Mouse (Mus musculus): ENCODE measurements around the gene Ap5s1. TPM values are rescaled to one million over a fixed set of nuclear protein-coding genes. Genes with fewer than 3 reads are reported as not detected.

Ap5s1 gene
- total and polyA plus RNA-seq, 3 experiments: 13.7 to 89.8 (median 20.2) TPM

DNA sequence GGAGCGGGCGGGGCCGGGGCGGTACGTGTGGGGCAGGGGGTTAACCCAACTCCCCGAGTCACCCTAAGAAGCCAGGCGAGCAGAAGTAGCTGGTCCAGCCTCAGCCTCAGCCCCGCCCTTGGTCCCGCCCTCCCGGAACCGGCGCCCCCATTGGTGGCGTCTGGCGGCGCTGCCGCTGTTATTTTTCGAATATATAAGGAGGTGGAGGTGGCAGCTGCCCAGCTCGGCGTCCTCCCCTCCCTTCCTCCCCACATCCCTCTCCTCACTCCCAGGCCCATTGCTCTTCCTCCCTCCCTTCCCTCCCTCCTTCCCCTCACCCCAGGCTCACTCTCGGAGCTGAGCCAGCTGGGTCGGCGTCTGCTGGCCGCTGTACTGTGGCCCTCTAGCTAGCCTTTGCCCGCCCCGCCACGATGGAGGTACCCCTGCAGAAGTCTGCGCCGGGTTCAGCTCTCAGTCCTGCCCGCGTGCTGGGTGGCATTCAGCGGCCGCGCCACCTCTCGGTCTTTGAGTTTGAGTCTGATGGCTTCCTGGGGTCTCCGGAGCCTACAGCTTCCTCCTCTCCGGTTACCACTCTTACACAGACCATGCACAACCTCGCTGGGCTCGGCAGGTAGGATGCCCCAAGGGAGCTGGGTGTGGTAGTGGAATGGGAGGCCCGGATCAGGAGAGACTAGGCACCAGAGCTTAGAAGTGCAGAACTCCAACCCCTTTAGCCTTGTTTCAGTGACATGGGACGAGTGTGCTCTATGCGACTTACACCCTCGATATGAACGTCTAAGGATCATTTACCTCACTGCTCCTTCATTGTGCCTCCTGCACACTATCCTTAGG, 19.9 kb upstream of the Ap5s1 start, which contains the start of the genes Cdc25b and Spef1:
TSS of gene Cdc25b (plus strand) at position 179 of the 831 bp plus-strand sequence.
TSS of gene Spef1 (minus strand) at position 512 of the 831 bp plus-strand sequence.
- DNase-seq: peak; percentile 91

DNA sequence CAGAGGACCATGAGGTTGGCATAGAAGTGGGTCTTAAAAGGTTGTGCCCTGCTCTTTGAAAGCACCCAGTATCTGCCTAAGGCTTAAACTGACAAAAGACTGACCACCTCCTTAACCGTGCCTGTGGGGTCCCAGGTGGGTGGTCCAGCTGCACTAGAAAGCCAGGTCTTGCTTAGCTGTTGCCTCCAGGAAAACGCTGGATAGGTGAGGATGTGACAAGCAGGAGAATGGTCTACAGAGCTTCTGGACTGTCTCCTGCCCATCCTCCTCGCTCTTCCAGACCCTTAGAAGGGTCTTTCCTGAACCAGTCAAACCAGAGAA, 19.3 kb upstream of the Ap5s1 start:
- DNase-seq: no peak

DNA sequence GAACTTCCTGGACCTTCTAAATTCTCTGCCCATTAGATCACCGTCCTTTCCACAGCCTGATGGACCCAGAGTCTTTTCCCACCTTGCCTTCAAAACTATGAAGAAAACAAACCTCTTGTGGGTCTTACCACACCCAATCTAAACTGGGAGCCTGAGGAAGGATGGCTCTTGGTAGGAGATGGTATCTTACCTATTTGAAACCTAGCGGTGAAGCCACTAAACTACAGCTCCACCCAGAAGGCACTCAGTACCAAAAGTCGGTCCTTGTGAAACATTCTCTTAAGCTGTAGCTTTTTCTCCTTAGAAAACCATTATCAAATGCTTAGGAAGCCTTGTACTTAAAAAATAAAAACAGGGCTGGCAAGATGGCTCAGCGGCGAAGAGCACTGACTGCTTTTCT, 18.6 kb upstream of the Ap5s1 start:
- no peak for DNase-seq

DNA sequence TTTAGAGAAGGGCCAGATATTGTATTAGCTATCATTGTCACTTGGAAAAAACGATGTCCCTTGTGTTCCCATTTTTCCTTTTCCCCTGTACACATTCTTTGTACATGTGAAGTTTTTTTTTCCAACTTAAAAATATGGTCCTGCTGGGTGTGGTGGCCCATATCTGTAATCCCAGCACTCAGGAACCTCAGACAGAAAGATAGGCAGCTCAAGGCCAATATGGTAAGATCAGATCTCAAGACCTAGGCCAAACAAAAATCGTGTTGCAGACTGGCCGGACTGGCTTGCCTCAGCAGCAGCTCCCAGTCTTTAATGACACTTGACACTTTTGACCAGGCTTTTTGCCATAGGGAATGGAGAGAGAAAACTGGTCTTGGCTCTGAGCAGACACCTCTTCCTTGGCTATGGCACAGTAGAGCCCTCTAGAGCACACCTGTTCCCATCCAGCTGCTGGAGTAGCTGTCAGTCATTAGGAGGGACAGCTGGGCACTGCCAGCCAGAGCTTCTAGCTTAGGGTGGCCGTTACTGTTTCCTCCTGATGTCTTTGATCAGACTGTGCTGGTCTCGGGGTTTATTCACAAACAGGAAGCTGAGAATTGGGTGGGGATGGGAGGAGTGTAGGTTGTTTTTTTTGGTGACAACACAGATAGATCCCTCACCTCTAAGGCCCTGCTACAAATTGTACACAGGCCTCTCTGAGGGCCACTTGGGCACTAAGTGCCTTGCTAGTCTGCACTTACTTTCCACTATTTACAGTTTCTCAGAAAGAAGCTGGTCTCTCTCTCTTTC, 17.2 kb upstream of the Ap5s1 start:
- DNase-seq: no peak

DNA sequence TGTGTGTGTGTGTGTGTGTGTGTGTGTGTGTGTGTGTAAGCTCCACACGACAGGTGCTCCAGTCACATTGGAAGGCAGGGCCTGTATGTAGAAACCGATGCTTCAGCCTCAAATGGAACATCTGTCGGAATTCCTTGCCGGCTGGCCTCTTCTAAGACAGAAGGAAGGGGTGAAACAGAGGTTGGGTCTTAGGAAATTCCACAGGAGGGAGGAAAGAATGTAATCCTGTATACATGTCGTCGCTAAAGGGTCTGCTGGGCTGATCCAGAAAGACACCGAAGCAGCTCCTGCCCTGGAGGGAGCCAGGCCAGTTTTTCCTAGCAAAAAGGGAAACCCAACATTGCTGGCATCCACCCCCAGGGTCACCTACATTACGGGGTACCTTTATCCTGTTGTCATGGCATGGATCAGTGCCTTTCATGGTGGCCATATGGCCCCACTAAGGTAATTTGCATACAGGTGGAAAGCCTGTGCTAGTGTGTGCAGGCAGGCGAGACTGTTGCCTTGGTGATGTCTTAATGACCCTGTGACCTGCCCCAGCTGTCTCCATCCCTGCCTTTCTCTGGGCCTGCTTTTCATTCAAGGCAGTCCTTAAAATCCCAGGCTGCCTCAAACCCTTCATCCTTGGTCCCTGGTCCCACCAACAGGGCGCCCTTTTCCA, 16.4 kb upstream of the Ap5s1 start:
- DNase-seq: no peak

DNA sequence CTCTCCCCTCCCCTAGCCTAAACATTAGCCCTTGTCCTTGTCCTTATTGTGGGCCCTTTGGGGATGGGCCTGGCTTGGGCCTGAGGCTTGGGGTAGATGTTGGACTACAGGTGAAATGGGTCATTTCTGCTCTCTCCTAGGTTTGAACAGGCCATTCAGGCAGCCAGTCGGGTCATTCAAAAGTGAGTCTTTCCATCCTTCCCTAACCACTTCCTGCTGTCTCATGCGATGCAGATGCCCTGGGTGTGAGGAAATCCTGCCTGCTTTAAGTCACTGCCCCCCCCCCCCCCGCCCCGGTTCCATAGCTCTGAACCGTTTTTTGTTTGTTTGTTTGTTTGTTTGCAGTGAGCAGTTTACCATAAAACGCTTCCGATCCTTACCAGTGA, 15.9 kb upstream of the Ap5s1 start:
- DNase-seq: no peak

DNA sequence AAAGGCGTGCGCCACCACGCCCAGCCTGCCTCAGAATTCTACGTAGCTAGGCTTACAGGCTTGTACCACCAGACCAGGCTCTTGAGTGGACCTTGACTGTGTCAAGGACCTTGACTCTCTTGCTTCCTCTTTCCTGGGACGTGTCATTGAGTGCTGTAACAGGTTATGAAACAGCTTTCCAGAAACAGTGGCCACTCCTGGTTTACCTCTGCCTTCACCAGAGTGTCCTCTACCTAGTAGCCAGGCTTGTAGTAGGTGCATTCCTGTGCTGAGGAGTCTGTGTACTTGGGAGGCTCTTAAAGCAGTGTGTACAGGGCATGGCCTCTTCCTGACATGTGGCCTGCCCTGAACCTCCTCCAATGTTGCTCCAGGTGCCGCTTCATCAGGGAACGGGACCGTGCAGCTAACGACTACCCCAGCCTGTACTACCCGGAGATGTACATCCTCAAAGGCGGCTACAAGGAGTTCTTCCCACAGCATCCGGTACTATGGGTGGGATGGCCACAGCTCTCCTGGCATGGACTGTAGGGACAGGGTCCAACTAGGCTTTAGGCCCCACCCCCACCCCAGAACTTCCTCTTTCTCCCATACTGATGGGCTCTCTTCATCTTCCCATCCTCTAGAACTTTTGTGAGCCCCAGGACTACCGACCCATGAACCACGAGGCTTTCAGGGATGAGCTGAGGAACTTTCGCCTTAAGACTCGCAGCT, 10.1 kb upstream of the Ap5s1 start:
- DNase-seq: no peak

DNA sequence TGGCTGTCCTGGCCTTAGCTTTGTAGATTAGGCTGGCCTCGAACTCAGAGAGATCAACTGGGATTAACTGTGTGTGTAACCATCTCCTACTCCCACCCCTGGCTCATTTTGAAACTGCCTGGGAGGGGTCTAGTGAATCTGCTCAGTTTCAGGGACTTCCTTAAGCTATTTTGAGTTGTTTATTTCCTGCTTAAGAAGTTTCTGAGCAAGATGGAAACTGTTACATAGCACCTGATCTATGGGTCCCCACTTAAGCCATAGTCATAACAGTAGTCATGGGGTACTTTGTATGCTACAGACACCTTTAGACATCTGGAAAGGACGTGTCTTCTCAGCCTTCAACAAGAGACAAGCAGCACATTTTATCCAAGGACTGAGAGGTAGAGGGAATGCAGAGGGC, 6.2 kb upstream of the Ap5s1 start:
- DNase-seq: no peak

DNA sequence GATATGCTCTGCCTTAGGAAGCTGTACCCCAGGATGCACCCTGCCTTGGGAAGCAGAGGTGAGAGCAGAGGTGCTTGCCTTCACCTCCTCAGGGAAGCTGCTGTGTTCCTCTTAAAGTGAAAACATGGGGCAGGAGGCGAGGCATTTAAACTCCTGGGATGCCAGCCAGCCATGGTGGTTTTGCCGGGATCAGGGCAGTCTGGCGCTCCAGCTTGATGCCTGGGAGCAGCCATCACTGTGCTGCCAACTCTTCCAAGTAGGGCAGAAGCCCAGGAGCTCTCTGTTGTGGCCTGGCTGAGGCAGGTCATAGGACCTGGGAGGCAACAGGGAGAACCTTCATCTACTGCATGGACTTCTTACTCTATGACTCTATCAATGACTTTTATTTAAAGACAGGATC, 5.6 kb upstream of the Ap5s1 start:
- no peak for DNase-seq

DNA sequence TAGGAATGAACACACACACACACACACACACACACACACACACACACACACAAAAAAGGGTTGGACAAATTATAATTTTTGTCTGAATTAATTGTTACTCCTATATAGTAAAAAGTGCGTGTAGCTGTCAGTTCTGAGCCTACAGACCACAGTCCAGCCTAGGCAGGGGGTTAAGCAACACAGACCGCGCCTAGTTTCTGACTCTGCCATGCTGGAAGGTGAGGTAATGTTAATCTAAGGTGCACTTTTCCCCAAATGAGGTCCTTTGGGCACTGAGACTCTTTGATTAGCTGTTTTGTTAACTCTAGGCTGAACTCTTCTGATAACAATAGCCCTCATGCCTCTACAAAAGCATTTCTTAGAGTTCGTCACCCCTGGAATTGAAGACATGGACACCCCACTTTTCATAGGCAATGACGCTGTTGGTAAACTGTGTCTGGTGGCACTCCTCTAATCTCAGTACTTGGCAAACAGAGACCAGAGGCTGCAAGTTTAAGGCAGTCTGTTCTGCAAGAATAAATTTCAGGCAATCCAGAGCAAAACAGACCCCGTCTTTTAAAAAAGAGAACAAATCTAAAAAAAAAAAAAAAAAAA, 3.0 kb upstream of the Ap5s1 start:
- DNase-seq: no peak

DNA sequence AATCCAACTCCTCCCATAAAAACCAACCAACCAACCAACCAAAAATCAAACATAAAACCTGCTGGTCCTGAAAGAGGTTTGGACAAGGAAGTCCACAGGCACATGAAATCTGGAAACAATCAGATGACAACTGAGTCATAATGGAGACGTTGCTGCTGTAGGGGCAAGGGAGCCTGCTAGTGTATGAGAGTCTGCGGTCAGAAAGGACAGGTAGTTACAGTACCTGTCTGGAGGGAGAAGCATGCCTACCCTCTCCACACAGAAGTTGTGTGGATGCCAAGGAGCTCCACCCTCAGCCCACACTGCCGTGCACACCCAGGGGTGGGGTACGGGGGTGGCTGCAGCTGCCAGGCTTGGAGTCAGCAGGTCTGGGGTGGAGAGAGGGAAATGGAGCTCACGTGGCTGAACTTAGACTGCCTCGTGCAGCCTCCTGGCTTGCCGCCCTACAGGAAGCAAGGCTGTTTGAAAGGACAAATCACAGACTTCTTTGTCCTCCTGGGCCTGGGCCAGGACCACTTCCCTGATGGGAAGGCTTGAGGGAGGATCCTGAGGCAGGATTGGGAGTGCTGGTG, 2.4 kb upstream of the Ap5s1 start:
- DNase-seq: peak; percentile 94

DNA sequence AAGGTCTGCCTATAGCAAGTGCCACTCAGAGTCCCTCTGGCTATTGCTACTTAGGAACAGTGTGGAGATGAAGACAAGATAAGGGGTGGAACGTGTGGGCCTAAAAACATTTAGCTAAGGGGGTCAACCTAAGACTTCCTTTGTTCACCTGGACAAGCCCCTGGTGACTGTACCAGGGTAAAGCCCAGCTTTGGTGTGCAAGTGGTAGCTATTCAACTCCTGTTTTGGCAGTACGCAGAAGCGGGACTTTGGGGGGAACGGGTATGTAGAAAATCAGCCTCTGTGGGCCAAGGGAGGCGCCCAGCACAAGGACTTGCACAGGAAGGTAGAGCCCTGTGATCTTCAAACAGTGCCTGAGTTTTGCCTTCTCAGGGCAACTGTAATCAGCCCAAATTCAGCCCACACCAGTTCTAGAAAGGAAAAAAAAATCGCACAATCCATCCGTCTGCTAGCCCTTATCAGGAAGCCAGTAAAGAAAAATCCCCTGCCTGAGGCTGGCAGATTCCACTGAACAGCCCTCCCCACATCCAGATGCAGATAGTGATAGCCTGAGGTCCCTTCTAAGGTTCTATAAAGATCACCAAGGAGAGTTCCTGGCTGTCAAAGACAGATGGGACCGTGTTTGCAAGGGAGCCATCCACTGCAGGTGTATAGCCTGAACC, 1.2 kb upstream of the Ap5s1 start:
- no peak for DNase-seq

DNA sequence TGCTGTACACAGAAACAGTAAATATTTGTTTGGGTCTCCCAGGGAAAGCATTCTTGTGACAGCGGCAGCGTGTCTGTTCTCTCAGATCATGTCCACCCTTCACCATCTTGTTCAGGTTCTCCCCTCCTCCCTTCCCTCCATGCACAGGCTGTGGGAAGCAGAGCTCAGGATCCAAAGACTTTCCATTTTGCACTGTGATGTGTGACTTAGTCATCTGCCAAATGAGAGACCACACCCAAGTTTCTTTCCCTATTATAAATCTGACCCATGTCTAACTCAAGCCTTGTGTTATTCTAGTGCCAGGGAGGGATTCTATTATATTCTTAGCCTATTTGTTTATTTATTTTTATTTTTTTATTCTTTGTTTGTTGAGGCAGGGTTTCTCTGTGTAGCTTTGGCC, 1.5 kb downstream of the Ap5s1 start:
- DNase-seq: no peak

DNA sequence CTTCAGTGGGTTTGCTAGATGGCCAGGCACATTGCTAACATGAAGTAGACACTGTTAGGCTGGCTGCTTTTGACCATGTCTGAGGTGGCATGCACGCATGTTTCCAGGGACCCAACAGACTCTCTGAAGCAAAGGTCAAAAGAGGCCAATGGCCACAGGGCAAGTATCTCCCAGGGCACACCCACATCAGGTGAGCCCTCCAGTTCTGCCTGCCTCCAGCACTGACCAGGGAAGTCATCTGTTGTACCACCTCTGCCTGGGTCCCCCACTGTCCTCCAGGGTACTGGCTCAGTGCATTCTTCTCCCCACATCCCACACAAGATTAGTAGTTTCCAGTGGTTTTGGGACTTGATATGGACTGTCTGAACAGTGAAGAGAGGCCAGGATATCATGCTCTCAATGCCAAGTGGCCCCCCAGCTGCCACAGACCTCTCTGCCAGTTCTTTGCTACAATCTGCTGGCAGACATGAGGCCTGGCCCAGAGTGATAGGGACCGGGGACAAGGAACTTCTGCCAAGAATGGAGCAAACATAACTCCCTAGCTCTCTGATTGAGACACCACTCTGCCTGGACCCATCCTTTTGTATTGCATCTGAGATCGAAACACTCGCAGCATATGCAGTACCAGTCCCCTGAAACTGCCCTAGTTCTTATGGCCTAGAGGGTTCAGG, 2.4 kb downstream of the Ap5s1 start:
- no peak for DNase-seq

DNA sequence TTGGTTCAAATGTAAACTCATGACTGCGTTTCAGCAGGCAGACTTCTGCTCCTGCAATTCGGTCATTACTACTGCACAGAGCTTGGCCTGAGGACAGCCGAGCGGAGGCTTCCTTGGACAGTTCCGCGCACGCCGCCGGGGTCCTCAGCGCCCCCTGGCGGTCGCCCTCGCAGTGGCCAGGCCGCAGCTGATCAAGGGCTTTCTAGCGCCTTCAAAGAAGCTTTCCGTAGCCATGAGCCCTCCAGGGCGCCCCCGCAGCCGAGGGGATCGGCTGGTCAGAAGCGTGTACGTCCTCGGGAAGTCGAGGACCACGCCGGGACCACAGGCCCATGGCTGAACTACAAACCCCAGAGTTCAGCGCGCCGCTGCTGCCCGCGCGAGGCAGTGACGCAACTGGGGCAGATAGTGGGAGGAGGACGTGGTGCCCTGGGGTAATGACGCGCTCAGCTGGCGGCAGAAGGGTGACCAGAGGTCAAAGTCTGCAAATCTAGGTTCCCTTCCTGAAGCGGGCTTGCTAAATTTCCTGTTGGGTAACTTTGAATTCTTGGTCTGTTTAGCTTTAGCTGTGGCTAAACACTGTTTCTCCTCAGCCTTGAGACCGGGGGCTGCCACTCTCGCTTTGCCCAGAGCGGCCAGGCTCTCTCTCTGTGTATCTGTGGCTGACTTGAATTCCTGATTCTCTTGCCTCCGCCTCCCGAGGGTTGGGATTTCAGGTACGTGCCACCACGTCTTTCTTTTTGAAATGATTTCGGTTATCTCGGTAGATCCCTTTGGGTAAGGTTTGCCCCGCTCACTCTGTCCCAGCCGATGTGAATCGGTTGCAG, 3.3 kb downstream of the Ap5s1 start:
- DNase-seq: peak; percentile 97

DNA sequence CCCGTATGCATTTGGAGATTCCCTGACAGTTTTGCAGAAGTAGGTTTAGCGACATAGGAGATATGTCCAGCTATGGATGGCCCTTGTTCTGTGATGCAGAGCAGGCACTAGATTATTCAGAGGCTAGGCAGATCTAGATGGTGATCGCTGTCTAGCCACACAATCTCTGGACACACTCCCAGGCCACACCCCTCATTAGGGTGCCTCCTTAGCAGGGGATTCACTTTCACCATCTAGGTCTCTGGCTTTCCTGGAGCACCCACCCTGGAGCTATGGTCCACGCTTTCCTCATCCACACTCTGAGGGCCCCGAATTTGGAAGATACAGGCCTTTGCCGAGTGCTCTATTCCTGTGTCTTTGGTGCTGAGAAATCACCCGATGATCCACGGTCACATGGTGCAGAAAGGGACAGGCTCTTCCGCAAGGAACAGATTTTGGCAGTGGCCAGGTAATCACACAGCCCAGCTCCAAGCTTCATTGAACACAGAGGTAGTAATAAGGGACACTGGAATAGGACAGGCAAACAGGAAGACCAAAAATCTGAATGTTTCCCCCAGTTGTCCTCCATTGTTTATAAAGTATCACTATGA, 4.2 kb downstream of the Ap5s1 start:
- DNase-seq: peak; percentile 62

DNA sequence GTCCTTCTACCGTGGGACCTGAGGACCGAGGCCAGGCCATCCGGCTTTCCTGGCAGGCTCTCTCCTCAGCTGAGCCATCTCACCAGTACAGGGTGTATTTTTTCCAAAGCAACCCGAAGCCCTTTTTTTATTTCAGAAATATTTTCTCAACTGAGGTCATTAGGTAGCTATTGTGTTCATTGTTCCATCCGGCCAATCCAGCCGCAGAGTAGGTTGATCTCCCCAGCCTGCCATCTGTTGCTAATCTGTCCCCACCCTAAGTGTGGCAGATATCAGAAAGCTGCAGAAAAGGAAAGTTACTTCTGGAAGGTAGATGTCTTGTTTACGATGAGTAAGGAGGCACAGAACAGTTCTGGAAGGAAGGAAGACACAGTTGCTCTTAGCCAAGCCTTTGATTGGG, 6.9 kb downstream of the Ap5s1 start:
- no peak for DNase-seq

DNA sequence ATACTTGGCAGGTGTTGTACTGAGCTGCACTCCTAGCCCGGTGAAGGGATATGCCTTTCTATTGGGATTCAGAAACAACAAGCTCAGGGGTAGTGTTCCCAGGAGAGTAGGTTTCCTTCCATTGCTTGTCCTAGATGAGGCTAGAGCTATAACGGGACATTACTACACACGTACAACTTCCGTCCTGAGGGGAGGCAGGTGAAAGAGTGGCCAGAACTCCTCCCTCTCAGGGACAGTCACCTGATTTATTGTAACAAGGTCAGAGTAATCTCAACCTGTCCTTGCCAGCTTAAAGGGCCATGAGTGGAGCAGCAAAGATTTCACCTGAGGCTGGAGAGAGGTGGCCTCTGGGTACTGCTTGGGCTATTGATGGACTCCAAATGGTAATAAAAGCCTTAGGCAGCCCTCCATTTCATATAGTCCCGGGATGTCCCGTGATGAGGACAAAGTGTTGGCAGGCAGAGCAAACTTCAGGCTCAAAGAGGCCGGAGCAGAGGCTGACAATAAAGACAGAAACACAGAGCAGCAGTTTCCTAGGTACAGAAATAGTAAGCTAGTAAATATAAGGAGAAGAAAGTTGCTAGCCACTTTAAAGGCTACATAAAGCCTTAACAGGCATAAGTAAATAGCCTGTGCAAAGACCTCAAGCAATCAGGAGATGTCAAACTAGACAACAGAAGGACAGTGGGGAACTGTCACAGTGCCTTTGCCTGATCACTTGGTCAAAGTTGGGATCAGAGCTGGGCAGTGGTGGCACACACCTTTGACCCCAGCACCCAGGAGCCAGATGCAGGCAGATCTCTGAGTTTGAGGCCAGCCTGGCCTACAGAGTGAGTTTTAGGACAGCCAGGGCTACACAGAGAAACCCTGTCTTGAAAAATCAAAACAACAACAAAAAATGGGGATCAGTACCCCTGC, 9.3 kb downstream of the Ap5s1 start:
- peak; percentile 63 for DNase-seq

All from adrenal gland, adult 2 months (tissue).